Mouse (Mus musculus): Measurements from ENCODE around the gene Olfr516. TPM values are rescaled to one million over a fixed set of nuclear protein-coding genes. Genes with fewer than 3 reads are reported as not detected.

The Olfr516 gene
- not detected in 2 replicates for polyA plus RNA-seq (2012; rRNA removed)

GRCm38 (mm10) chr7:108850429-108850828 lies at the start of gene Olfr516:
Olfr516 (minus strand) TSS chr7:108850529.

DNA sequence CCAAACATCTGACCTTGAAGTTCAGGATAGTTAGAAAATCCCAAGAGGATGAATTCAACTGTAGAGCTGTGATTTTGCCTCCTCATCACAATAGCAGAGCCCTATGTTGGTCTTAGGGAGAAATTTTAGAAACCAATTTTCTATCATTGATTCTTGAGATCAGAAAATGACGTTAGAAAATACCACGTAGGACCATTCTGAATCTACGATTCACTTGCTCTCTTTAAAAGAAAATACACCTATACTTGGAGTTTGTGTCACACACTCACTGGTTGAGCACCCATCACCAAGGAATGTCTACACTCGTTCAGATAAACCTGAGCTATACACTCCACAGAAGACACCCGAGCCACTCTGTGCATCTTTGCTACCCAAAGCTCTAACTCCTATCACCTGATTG lies 44.0 kb upstream of the Olfr516 start, which contains the start of gene Olfr519:
Olfr519 (minus strand) TSS at position 101 of the 400 bp plus-strand sequence.

DNA sequence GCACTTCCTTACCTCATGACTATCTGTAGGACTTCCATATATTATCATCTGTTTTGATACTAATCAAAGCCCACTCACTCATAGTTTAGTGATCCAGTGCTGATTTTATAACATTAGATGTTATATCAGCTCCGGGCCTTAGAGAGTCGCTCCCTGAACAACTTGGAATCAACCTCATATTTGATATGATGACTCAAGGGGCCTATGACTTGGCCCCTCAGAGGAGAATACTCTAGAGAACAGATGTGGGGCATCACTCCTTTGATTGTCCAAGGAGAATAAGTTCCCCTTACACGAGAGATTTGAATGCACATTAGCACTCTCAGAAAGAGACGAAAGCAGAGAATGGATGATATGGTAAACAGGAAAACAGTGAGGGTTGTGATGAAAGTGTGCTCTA lies 34.6 kb upstream of the Olfr516 start, which contains the start of gene Olfr518:
Olfr518 (minus strand) TSS at position 101 of the 400 bp plus-strand sequence.

DNA sequence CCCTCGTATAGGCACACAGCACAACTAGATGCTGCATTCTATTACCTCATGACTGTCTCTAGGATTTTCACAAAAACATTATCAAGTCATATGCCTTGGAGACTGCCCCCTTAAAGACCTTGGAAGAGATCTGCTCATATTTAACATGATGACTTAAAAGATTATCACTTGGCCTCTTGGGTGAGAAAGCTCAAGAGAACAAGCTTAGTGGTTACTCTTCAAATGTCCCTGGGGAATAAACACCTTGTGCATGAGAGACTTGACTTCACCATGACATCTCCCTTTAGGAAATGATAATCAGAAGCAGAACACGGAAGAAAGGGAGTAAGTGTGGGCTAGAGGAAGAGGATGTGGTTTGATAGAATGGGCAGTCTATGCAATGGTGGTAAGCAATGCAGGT lies 21.9 kb upstream of the Olfr516 start, which contains the start of gene Olfr517:
Olfr517 (minus strand) TSS at position 101 of the 400 bp plus-strand sequence.

GRCm38 (mm10) chr7:108825897-108826296 lies 24.4 kb downstream of the Olfr516 start, which contains the start of gene Olfr514:
Olfr514 (minus strand) TSS chr7:108825997.

Other genes with a start within 250 kb of the Olfr516 start
- not detected in 2 replicates for gene Olfr506, start 239.7 kb downstream of the Olfr516 start, polyA plus RNA-seq (2012; rRNA removed)
- not detected in 2 replicates for gene Olfr507, start 228.7 kb downstream of the Olfr516 start, polyA plus RNA-seq (2012; rRNA removed)
- gene Olfr508, start 220.5 kb downstream of the Olfr516 start, polyA plus RNA-seq (2012; rRNA removed) = not detected in 2 replicates
- gene Olfr509, start 198.6 kb downstream of the Olfr516 start, polyA plus RNA-seq (2012; rRNA removed) = not detected in 2 replicates
- gene Olfr510, start 184.1 kb downstream of the Olfr516 start, polyA plus RNA-seq (2012; rRNA removed) = not detected in 2 replicates
- gene Olfr512, start 137.2 kb downstream of the Olfr516 start, polyA plus RNA-seq (2012; rRNA removed) = not detected in 2 replicates
- not detected in 2 replicates for gene Olfr513, start 99.6 kb downstream of the Olfr516 start, polyA plus RNA-seq (2012; rRNA removed)
- not detected in 2 replicates for gene Olfr514, start 24.5 kb downstream of the Olfr516 start, polyA plus RNA-seq (2012; rRNA removed)
- not detected in 2 replicates for gene Olfr517, start 21.9 kb upstream of the Olfr516 start, polyA plus RNA-seq (2012; rRNA removed)
- not detected in 2 replicates for gene Olfr518, start 34.5 kb upstream of the Olfr516 start, polyA plus RNA-seq (2012; rRNA removed)
- gene Olfr519, start 43.9 kb upstream of the Olfr516 start, polyA plus RNA-seq (2012; rRNA removed) = not detected in 2 replicates
- 0.01 and 0.02 TPM in 2 replicates for gene Nlrp10, start 79.6 kb upstream of the Olfr516 start, polyA plus RNA-seq (2012; rRNA removed)
- 34.0 and 41.1 TPM in 2 replicates for gene Eif3f, start 83.9 kb upstream of the Olfr516 start, polyA plus RNA-seq (2012; rRNA removed)
- gene Tub, start 99.8 kb upstream of the Olfr516 start, polyA plus RNA-seq (2012; rRNA removed) = 0.03 and 0.16 TPM in 2 replicates
- 0.34 and 0.37 TPM in 2 replicates for gene Ric3, start 232.8 kb upstream of the Olfr516 start, polyA plus RNA-seq (2012; rRNA removed)

Data from liver, embryonic 14 days (tissue).